Mouse (Mus musculus): ENCODE results near the gene Fadd. TPM values are rescaled to one million over a fixed set of nuclear protein-coding genes. Genes with fewer than 3 reads are reported as not detected.

Gene Fadd
- polyA plus RNA-seq, 1 experiment from 2014 or later, result 12.7 TPM

DNA sequence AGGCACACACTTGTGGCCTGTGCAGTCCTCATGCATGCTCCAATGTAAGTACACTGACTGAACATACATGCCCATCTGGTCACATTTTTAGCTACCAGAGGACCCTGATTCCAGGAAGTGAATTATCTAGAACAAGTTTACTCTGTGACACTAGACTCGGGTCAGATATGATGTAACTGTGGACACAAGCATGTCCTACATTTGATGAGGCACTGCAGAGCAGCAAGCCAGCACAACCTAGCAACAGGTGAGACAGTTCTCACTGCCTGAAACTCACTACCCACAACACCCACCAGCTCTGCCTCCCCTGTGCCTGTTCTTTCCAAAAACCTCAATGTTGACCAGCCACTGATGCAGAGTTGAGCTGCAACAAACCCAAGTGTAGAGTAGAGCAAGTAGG is 31.5 kb downstream of the Fadd start:
- Histone ChIP-seq H3K4me3 (ENCODE audit: low read length) (no peak overlapping the region), H3K36me3 (ENCODE audit: control insufficient read depth, insufficient read depth) (peaks cover 32% of the 10 kb centered on the region), H3K4me1 (ENCODE audit: control insufficient read depth, insufficient read depth, low read length) (peaks cover 16% of the 10 kb centered on the region), H3K9ac (ENCODE audit: low read length) (no peak overlapping the region; the same call in 1 of the 2 replicates), H3K4me2 (ENCODE audit: low read depth, low read length) (no peak overlapping the region), H3K27ac (ENCODE audit: low read length) (no peak overlapping the region), H3K9me3 (replicated peaks; ENCODE audit: control insufficient read depth, low read length) (no peaks in the 10 kb centered on the region), H3K27me3 (ENCODE audit: control insufficient read depth, insufficient read depth, low read length) (no peaks in the 10 kb centered on the region)
- no peak for ATAC-seq (replicated peaks; ENCODE audit: extremely low read depth, insufficient read depth, low FRiP score)
- 48% methylated on average over 1 of the region's 1 CpGs for WGBS

DNA sequence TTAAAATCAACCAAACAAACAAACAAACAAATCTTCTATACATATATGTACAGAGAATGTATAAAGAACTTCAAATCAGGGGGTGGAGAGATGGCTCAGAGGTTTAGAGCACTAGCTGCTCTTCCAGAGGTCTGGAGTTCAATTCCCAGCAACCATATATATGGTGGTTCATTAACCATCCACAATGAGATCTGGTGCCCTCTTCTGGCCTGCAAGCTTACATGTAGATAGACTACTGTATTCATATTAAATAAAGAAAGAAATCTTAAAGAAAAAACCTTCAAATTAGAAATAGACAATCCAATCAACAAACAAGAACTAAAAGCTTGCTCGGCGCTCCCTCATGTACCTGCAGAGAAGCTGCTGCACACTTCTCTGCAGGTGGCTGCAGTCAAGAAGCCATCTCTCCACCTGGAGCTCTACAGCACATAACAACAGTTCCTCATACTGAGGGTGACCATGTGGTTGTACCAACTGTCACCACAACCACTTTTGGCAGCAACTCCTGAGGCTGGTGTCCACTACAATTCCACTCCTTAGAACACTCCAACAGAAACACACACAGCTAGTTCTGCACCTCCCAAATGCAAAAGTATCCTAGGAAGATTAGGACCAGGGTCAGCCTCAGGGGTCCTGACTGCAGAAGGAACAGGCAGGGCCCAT is 32.2 kb downstream of the Fadd start:
- H3K4me1 ChIP-seq (ENCODE audit: control insufficient read depth, insufficient read depth, low read length), result peaks cover 23% of the 10 kb centered on the region
- 97% methylated on average over 2 of the region's 2 CpGs for WGBS
- no peak overlapping the region for H3K4me2 ChIP-seq (ENCODE audit: low read depth, low read length)
- no peak overlapping the region for H3K27ac ChIP-seq (ENCODE audit: low read length)
- no peaks in the 10 kb centered on the region for H3K27me3 ChIP-seq (ENCODE audit: control insufficient read depth, insufficient read depth, low read length)
- H3K9me3 ChIP-seq (replicated peaks; ENCODE audit: control insufficient read depth, low read length), result no peaks in the 10 kb centered on the region
- peaks cover 32% of the 10 kb centered on the region for H3K36me3 ChIP-seq (ENCODE audit: control insufficient read depth, insufficient read depth)
- no peak overlapping the region for H3K9ac ChIP-seq (ENCODE audit: low read length)
- H3K4me3 ChIP-seq (ENCODE audit: low read length), result no peak overlapping the region
- no peak for ATAC-seq (replicated peaks; ENCODE audit: extremely low read depth, insufficient read depth, low FRiP score)

DNA sequence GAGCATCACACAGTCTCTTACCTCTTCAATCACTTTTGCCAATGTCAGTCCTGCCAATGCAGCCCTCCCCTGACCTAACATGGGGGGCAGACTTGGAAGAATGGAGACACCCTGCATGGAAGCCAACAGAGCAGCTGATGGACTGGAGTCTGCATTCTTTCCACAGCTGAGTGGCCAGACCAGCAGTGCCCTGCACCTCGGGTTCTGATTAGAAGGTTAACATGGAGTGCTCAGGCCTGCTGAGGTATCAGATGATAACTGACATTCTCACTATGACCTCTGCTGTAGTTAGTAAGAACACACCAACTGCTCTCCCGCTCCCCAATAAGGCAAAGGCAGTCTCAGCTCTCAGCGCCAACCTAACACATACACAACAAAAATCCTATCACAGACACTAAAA is 37.0 kb downstream of the Fadd start:
- WGBS, result 40% methylated on average over 3 of the region's 3 CpGs
- Histone ChIP-seq H3K4me2 (ENCODE audit: low read depth, low read length) (0 out of 2 replicates have a peak overlapping the region, but pooled peaks have one; percentile 4), H3K9ac (ENCODE audit: low read length) (peak overlapping the region; percentile 38; the same call in 1 of the 2 replicates), H3K4me3 (ENCODE audit: low read length) (no peak overlapping the region), H3K27ac (ENCODE audit: low read length) (peak overlapping the region; percentile 91), H3K36me3 (ENCODE audit: control insufficient read depth, insufficient read depth) (peaks cover 14% of the 10 kb centered on the region), H3K27me3 (ENCODE audit: control insufficient read depth, insufficient read depth, low read length) (no peaks in the 10 kb centered on the region), H3K9me3 (replicated peaks; ENCODE audit: control insufficient read depth, low read length) (no peaks in the 10 kb centered on the region), H3K4me1 (ENCODE audit: control insufficient read depth, insufficient read depth, low read length) (peaks cover 7% of the 10 kb centered on the region; the same call in 1 of the 2 replicates)
- peak; percentile 89 for ATAC-seq (replicated peaks; ENCODE audit: extremely low read depth, insufficient read depth, low FRiP score)

DNA sequence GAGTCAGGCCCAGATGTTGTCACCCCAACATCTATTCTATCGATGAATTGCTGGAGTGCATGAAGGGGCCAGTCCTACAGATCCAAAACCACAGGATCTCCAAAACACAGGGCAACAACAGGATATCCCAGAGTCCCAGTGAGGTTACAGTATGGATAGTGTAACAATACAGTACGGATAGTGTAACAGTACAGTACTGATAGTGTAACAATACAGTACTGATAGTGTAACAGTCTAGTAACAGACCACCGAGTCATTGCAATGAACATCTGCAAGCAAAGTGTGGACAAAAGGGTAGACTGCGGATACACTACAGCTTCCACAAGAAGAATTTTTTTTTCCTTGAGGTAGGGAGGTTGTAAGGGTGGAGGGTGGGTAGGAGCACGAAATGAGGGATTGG is 40.9 kb downstream of the Fadd start:
- ATAC-seq (replicated peaks; ENCODE audit: extremely low read depth, insufficient read depth, low FRiP score), result no peak
- no peak overlapping the region for H3K4me3 ChIP-seq (ENCODE audit: low read length)
- no peak overlapping the region for H3K4me2 ChIP-seq (ENCODE audit: low read depth, low read length)
- H3K9ac ChIP-seq (ENCODE audit: low read length), result no peak overlapping the region
- WGBS, result 83% methylated on average over 5 of the region's 5 CpGs
- H3K4me1 ChIP-seq (ENCODE audit: control insufficient read depth, insufficient read depth, low read length), result peaks cover 32% of the 10 kb centered on the region
- H3K9me3 ChIP-seq (replicated peaks; ENCODE audit: control insufficient read depth, low read length), result no peaks in the 10 kb centered on the region
- H3K27me3 ChIP-seq (ENCODE audit: control insufficient read depth, insufficient read depth, low read length), result no peaks in the 10 kb centered on the region
- H3K36me3 ChIP-seq (ENCODE audit: control insufficient read depth, insufficient read depth), result no peaks in the 10 kb centered on the region
- H3K27ac ChIP-seq (ENCODE audit: low read length), result no peak overlapping the region

DNA sequence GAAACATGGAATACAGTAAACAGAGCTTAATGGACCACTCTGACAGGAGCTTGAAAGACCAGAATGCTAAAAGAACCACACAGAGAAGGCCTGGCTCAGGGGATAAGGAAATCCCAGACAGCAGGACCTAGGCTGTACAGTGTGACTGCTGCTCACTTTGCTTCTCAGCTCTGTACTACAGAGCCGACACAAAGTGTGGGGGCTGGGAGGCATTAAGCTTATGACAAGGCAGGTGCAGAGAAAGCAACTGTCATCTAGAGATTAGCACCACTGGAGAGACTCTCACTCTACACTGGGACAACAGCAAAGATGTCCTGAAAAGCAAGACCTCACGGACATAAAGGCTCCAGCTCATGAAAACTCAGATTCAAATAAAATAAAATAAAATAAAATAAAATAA is 43.1 kb downstream of the Fadd start:
- no peaks in the 10 kb centered on the region for H3K9me3 ChIP-seq (replicated peaks; ENCODE audit: control insufficient read depth, low read length)
- 0 out of 2 replicates have a peak overlapping the region, but pooled peaks have one; percentile 14 for H3K27ac ChIP-seq (ENCODE audit: low read length)
- ATAC-seq (replicated peaks; ENCODE audit: extremely low read depth, insufficient read depth, low FRiP score), result peak; percentile 39; the same call in 1 of the 2 replicates
- H3K9ac ChIP-seq (ENCODE audit: low read length), result no peak overlapping the region
- H3K4me2 ChIP-seq (ENCODE audit: low read depth, low read length), result no peak overlapping the region
- H3K4me1 ChIP-seq (ENCODE audit: control insufficient read depth, insufficient read depth, low read length), result peaks cover 29% of the 10 kb centered on the region
- no peak overlapping the region for H3K4me3 ChIP-seq (ENCODE audit: low read length)
- H3K27me3 ChIP-seq (ENCODE audit: control insufficient read depth, insufficient read depth, low read length), result no peaks in the 10 kb centered on the region
- H3K36me3 ChIP-seq (ENCODE audit: control insufficient read depth, insufficient read depth), result no peaks in the 10 kb centered on the region
- 51% methylated on average over 2 of the region's 2 CpGs for WGBS

DNA sequence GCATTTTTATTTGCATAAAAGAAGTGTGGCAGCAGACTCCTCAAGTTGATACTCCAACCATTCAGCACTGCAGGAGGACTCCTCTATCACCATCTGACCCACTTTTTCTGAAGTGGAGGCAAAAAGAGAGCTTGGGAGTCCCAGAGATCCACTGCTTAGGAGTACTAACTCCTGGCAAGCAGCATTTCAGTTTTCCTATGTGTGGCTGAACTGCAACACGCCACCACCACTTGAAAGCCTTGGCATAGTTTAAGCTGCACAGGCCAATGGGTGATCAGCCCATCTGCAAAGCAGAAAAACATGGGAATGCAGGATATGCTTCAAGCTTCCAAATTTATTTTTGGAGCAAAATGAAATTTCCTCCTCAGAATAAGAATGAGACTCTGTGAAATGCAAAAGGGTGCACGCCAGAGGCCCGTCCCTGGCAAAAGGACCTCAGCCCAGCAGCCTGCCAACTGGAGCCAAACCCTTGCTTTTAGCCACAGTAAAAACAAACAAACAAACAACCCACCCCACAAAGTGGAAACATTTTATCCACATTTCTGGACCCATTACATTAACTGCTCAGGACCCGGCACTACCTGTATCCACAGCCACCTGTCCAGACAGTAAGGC is 44.1 kb downstream of the Fadd start:
- no peak overlapping the region for H3K4me3 ChIP-seq (ENCODE audit: low read length)
- H3K4me1 ChIP-seq (ENCODE audit: control insufficient read depth, insufficient read depth, low read length), result peaks cover 29% of the 10 kb centered on the region
- H3K27me3 ChIP-seq (ENCODE audit: control insufficient read depth, insufficient read depth, low read length), result no peaks in the 10 kb centered on the region
- H3K4me2 ChIP-seq (ENCODE audit: low read depth, low read length), result 0 out of 2 replicates have a peak overlapping the region, but pooled peaks have one; percentile 6
- H3K36me3 ChIP-seq (ENCODE audit: control insufficient read depth, insufficient read depth), result no peaks in the 10 kb centered on the region
- 72% methylated on average over 4 of the region's 4 CpGs for WGBS
- no peaks in the 10 kb centered on the region for H3K9me3 ChIP-seq (replicated peaks; ENCODE audit: control insufficient read depth, low read length)
- no peak overlapping the region for H3K9ac ChIP-seq (ENCODE audit: low read length)
- peak overlapping the region; percentile 68 for H3K27ac ChIP-seq (ENCODE audit: low read length)
- ATAC-seq (replicated peaks; ENCODE audit: extremely low read depth, insufficient read depth, low FRiP score), result 0 out of 2 replicates have a peak, but pooled peaks have one; percentile 39

DNA sequence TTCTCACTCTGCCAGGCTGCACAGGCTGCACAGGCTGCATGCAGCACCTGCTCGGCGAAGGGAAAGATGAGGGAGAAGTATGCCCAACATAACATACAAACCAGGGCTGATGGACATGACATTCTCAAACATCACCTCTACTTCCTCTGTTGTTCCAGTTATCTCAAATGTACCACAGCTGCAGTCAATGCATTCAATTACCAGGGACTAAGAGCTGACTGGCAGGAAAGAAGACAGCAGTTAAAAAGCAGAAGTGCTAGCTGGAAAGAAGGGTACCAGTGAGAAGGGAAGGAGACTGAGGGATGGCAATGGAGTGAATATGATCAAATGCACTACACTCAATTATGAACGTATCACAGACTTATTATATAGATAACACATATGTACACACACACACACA is 45.9 kb downstream of the Fadd start:
- H3K36me3 ChIP-seq (ENCODE audit: control insufficient read depth, insufficient read depth), result no peaks in the 10 kb centered on the region
- peaks cover 34% of the 10 kb centered on the region for H3K4me1 ChIP-seq (ENCODE audit: control insufficient read depth, insufficient read depth, low read length)
- H3K4me3 ChIP-seq (ENCODE audit: low read length), result no peak overlapping the region
- H3K9me3 ChIP-seq (replicated peaks; ENCODE audit: control insufficient read depth, low read length), result no peaks in the 10 kb centered on the region
- ATAC-seq (replicated peaks; ENCODE audit: extremely low read depth, insufficient read depth, low FRiP score), result no peak
- H3K27ac ChIP-seq (ENCODE audit: low read length), result no peak overlapping the region
- H3K27me3 ChIP-seq (ENCODE audit: control insufficient read depth, insufficient read depth, low read length), result no peaks in the 10 kb centered on the region
- no peak overlapping the region for H3K9ac ChIP-seq (ENCODE audit: low read length)
- H3K4me2 ChIP-seq (ENCODE audit: low read depth, low read length), result no peak overlapping the region
- WGBS, result 76% methylated on average over 3 of the region's 3 CpGs

DNA sequence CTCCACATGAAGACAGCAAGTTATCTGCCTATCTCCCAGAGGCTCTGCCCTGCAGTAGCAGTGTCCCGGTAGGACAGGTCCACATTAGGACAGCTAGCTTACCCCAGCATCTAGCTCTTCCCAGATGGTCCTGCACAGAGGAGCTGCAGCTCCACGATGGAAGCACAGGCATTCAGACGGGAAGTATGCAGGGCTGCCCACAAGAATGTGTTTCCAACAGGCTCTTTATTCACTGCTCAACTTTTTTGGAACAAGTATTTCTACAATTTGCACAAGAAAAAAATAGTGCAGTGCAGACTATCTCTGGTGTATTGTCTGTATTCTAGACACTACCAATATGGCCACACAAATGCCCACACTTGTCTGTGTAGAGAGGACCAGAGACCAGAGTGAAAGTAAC is 47.5 kb downstream of the Fadd start:
- H3K9ac ChIP-seq (ENCODE audit: low read length), result no peak overlapping the region
- no peak overlapping the region for H3K4me2 ChIP-seq (ENCODE audit: low read depth, low read length)
- no peak overlapping the region for H3K4me3 ChIP-seq (ENCODE audit: low read length)
- H3K9me3 ChIP-seq (replicated peaks; ENCODE audit: control insufficient read depth, low read length), result no peaks in the 10 kb centered on the region
- H3K36me3 ChIP-seq (ENCODE audit: control insufficient read depth, insufficient read depth), result no peaks in the 10 kb centered on the region
- no peaks in the 10 kb centered on the region for H3K27me3 ChIP-seq (ENCODE audit: control insufficient read depth, insufficient read depth, low read length)
- 57% methylated on average over 3 of the region's 3 CpGs for WGBS
- H3K27ac ChIP-seq (ENCODE audit: low read length), result no peak overlapping the region
- H3K4me1 ChIP-seq (ENCODE audit: control insufficient read depth, insufficient read depth, low read length), result peaks cover 35% of the 10 kb centered on the region
- no peak for ATAC-seq (replicated peaks; ENCODE audit: extremely low read depth, insufficient read depth, low FRiP score)

DNA sequence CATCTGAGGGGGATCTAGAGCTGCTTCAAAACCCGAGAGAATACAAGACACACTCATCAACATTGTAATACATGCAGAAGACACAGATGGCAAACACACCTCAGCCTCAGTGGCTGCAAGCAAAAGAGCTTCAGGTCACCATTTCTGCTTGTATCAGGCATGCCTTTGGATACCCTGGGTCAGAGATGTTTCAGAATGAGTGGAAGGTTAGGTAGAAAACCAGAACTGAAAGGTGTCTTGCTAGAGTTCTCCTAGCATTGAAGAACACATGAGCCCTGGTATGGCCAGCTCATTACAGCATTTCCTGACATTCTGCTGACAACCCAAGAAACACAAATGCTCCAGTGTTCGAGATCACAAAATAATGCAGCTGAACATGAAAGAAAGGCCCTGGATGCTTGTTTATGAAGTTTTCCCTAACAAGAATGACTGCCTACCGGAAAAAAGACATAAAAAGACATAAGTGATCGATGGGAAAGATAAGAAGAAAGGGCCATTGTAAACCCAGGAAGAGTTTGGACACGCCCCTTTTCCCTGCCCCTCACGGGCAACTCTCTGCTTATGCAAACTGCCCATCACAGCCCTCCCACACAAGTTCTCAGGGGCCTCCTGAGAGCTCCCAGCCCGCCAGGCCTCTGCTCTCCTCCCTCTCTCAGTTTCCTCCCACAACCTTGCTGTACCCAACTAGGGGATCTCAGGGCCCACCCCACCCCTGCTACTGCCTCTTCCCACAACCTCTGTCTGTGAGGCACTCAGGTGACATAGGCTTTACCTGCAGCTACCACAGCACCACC is 50.5 kb downstream of the Fadd start:
- no peaks in the 10 kb centered on the region for H3K36me3 ChIP-seq (ENCODE audit: control insufficient read depth, insufficient read depth)
- no peak for ATAC-seq (replicated peaks; ENCODE audit: extremely low read depth, insufficient read depth, low FRiP score)
- no peak overlapping the region for H3K4me3 ChIP-seq (ENCODE audit: low read length)
- H3K27ac ChIP-seq (ENCODE audit: low read length), result no peak overlapping the region
- H3K9me3 ChIP-seq (replicated peaks; ENCODE audit: control insufficient read depth, low read length), result no peaks in the 10 kb centered on the region
- no peaks in the 10 kb centered on the region for H3K27me3 ChIP-seq (ENCODE audit: control insufficient read depth, insufficient read depth, low read length)
- H3K4me1 ChIP-seq (ENCODE audit: control insufficient read depth, insufficient read depth, low read length), result peaks cover 11% of the 10 kb centered on the region
- no peak overlapping the region for H3K9ac ChIP-seq (ENCODE audit: low read length)
- 41% methylated on average over 7 of the region's 7 CpGs for WGBS
- H3K4me2 ChIP-seq (ENCODE audit: low read depth, low read length), result no peak overlapping the region
